Mouse (Mus musculus): ENCODE results near the gene Tmem238l.
A peak's percentile ranks its signal among the peaks of the same experiment; 100 is the strongest.

The Tmem238l gene

GRCm38 (mm10) chr11:66981336-66982115, 25.1 kb downstream of the Tmem238l start:
- no peak for DNase-seq

GRCm38 (mm10) chr11:66982794-66983193, 26.4 kb downstream of the Tmem238l start:
- peak; percentile 12 for DNase-seq

GRCm38 (mm10) chr11:66983422-66984164, 27.2 kb downstream of the Tmem238l start:
- DNase-seq: no peak

GRCm38 (mm10) chr11:66984165-66985135, 28.0 kb downstream of the Tmem238l start:
- DNase-seq: peak; percentile 81

DNA sequence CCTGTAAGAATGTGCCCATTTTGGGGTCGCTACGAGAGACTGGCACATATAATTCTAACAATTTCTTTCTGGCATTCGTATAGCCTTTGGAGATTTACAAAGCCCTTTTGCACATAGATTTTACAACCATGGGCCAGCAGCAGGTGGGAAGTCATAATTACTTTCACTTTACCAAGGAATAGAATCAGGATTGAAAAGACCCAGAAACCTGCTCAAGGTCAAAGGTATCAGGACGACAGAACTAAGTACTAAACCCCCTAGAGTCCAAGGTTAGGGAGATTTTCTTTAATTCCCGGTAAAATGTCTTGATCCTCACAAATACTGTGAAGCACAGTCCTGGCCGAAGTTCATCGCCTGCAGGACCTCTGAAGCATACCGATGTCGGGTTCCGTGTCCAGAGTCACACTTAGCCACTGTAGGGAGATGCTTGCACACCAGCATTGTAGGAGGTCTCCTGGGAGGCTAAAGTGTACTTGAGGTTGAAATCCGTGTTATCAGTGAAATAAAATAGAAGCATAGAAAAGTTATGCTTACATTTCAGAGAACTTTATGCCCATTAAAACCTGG, 28.8 kb downstream of the Tmem238l start:
- DNase-seq: no peak

DNA sequence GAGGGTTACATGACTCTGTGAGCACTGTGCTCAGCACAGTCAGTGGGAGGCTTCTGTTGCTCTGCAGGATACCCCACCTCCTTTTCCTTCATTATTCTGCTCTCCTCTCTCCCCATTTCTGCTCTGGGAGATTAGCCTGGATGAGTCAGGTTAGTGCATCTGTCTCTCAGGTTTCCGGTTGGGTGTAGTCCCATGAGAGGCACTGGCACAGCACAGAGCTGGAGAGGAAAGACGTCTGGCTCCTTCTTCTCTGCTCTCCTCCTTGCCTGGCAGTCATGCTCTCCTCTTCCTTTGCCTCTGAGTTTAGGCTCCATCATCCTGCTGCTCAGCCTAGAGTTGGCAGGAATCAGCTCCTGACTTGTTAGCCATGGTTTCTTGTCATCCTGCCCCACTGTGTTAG, 35.7 kb downstream of the Tmem238l start:
- DNase-seq: no peak

GRCm38 (mm10) chr11:66993674-66994073, 37.2 kb downstream of the Tmem238l start:
- no peak for DNase-seq

GRCm38 (mm10) chr11:66996446-66996845, 40.0 kb downstream of the Tmem238l start:
- no peak for DNase-seq

DNA sequence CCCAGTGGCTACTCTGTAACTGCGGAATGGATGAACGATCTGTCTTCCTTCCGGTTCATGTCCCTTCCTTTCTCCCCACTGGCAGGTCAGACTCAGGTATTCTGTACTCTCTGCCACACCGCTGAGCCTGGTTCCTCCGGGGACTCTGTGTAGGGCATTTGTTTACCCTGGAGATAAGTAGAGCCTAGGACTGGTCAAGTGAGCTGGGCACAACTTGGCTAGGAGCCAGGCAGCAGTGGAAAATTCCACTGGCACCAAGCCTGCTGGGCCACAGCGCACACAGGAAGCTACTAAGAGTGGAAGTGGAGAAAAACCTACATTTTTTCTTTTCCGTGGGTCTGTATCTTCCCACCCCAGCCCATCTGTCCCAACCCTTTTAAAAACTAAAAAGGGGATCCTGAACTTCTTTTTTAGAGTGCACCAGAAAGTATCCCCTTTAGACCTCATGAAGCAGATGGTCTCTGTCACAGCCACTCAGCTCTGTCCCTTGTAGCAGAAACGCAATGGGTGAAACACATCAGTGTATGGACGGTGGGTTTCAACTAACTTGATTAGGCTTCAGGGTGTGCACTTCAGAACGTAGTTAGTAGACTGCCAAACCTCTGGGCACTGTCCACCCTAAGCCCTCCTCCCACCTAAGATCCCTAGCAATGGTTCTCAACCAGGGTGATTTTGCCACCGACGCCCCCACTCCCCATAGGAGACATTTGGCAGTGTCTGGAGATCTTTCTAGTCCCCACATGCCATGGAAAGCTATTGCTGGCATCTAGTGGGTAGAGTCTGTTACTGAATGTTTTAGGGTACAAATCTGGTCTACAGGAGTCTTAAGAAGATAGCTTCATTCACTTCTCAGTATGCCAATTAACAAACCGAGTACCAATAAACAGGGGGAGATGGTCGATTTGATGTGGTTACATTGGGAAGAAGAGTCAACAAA, 42.3 kb downstream of the Tmem238l start:
- peak; percentile 27 for DNase-seq

- no peak for DNase-seq
Measured at GRCm38 (mm10) chr11:67000671-67001070, 44.2 kb downstream of the Tmem238l start.

GRCm38 (mm10) chr11:67001717-67002116, 45.3 kb downstream of the Tmem238l start:
- DNase-seq: no peak

DNA sequence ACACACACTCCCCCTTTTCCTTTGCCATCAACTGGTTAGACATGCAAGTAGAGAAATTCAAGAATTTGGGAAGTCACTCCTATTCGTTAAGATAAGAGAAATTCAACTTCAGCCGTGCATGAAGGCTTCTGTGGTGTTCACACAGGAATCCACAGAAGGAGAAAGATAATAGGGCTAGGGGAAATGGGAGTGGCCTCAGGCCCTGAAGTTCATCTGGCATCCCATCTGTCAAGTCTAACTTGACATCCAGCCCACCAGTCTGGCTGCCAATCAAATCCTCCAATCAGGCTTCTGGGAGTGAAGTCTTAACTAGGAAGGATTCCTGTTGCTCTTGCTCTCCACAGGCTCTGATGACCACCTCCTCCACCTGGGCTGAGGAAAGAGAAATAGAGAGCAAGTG, 46.5 kb downstream of the Tmem238l start:
- DNase-seq: no peak

DNA sequence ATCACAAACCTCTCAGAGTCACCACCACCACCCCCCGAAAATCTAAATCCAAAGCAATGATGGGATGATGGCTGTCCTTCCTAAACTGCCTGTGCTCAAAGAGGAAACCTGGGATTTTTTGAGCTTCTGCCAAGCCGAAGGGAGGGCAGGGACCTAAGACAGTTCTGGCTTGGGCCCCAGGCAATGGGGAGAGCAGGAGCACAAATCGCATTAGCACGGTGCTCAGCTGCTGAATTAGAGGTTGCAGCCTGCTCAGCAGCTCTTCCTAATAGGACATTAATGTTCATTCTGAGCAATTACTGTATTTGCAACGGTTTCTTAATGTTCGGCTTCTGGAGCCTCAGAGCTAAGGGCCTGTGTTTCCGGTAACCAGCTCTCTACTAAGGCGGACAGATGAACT, 51.5 kb downstream of the Tmem238l start:
- no peak for DNase-seq

GRCm38 (mm10) chr11:67008528-67008927, 52.1 kb downstream of the Tmem238l start:
- DNase-seq: no peak

GRCm38 (mm10) chr11:67010430-67010829, 54.0 kb downstream of the Tmem238l start:
- DNase-seq: peak; percentile 36

GRCm38 (mm10) chr11:67011635-67012034, 55.2 kb downstream of the Tmem238l start:
- no peak for DNase-seq

All from right cerebral cortex, postnatal 14 days (tissue).